Mouse (Mus musculus) heart, adult 2 months (tissue): Measurements from ENCODE around the gene Ncor2.

Source experiments
- CTCF ChIP-seq: fragments of 200-600 bp; IDR thresholded peaks from 2 replicates; pipeline ENCODE4 v1.8.1; 2022; ENCODE audit warnings: antibody characterized with exemption, mild to moderate bottlenecking, moderate library complexity
- EP300 ChIP-seq: fragments of 200-500 bp; IDR thresholded peaks from 2 replicates; pipeline ENCODE4 v1.6.1; 2011; ENCODE audit warnings: low read depth, low read length, control low read depth; ENCODE audit not compliant: insufficient read depth
- POLR2A ChIP-seq: fragments of 200-500 bp; IDR thresholded peaks from 2 replicates; pipeline ENCODE4 v1.6.1; 2011; ENCODE audit warnings: mild to moderate bottlenecking, low read depth, low read length, control low read depth; ENCODE audit not compliant: insufficient read depth

GRCm38 (mm10) chr5:125180630-125181263 is 1.7 kb upstream of the Ncor2 start:
- TF ChIP-seq POLR2A (no peak), CTCF (no peak), EP300 (no peak)
